Mouse (Mus musculus): Measurements from ENCODE around the gene Kynu. TPM values are rescaled to one million over a fixed set of nuclear protein-coding genes. Genes with fewer than 3 reads are reported as not detected.

The Kynu gene
- total RNA-seq (2021), result not detected
- long read RNA-seq, experiment 1, result 0 reads
- long read RNA-seq, experiment 2, result 0 reads

GRCm38 (mm10) chr2:43555062-43555888, at the start of gene Kynu:
Kynu (plus strand) TSS chr2:43555329.
- DNase-seq (ENCODE audit: low spot score in 2 of 2), result no peak

- peak in 1 of 2 experiments; percentile 25 for DNase-seq (ENCODE audit: low spot score in 2 of 2)
These were observed 48.9 kb upstream of the Kynu start for GRCm38 (mm10) chr2:43506182-43506581.

GRCm38 (mm10) chr2:43513852-43514251, 41.3 kb upstream of the Kynu start:
- no peak for DNase-seq (ENCODE audit: low spot score in 2 of 2)

GRCm38 (mm10) chr2:43534417-43534816, 20.7 kb upstream of the Kynu start:
- no peak for DNase-seq (ENCODE audit: low spot score in 2 of 2)

- no peak for DNase-seq (ENCODE audit: low spot score in 2 of 2)
These were observed 12.5 kb upstream of the Kynu start for GRCm38 (mm10) chr2:43542615-43543014.

GRCm38 (mm10) chr2:43545665-43546064, 9.5 kb upstream of the Kynu start:
- no peak for DNase-seq (ENCODE audit: low spot score in 2 of 2)

GRCm38 (mm10) chr2:43546448-43546847, 8.7 kb upstream of the Kynu start:
- no peak for DNase-seq (ENCODE audit: low spot score in 2 of 2)

- DNase-seq (ENCODE audit: low spot score in 2 of 2), result no peak
These were observed 913 bp upstream of the Kynu start for GRCm38 (mm10) chr2:43554216-43554615.

- no peak for DNase-seq (ENCODE audit: low spot score in 2 of 2)
These were observed 758 bp downstream of the Kynu start for GRCm38 (mm10) chr2:43555889-43556285.

- DNase-seq (ENCODE audit: low spot score in 2 of 2), result no peak
These were observed 1.9 kb downstream of the Kynu start for GRCm38 (mm10) chr2:43556985-43557384.

- DNase-seq (ENCODE audit: low spot score in 2 of 2), result no peak
These were observed 6.1 kb downstream of the Kynu start for GRCm38 (mm10) chr2:43561209-43561608.

- DNase-seq (ENCODE audit: low spot score in 2 of 2), result no peak
These were observed 7.7 kb downstream of the Kynu start for GRCm38 (mm10) chr2:43562779-43563178.

GRCm38 (mm10) chr2:43568406-43568805, 13.3 kb downstream of the Kynu start:
- no peak for DNase-seq (ENCODE audit: low spot score in 2 of 2)

- DNase-seq (ENCODE audit: low spot score in 2 of 2), result no peak
These were observed 18.4 kb downstream of the Kynu start for GRCm38 (mm10) chr2:43573526-43573925.

- no peak for DNase-seq (ENCODE audit: low spot score in 2 of 2)
These were observed 28.2 kb downstream of the Kynu start for GRCm38 (mm10) chr2:43583243-43583812.

GRCm38 (mm10) chr2:43585508-43585907, 30.4 kb downstream of the Kynu start:
- DNase-seq (ENCODE audit: low spot score in 2 of 2), result no peak

- no peak for DNase-seq (ENCODE audit: low spot score in 2 of 2)
These were observed 32.7 kb downstream of the Kynu start for GRCm38 (mm10) chr2:43587832-43588231.

- DNase-seq (ENCODE audit: low spot score in 2 of 2), result no peak
These were observed 37.0 kb downstream of the Kynu start for GRCm38 (mm10) chr2:43592001-43592704.

- DNase-seq (ENCODE audit: low spot score in 2 of 2), result no peak
These were observed 58.4 kb downstream of the Kynu start for GRCm38 (mm10) chr2:43613571-43613970.

- DNase-seq (ENCODE audit: low spot score in 2 of 2), result no peak
These were observed 66.0 kb downstream of the Kynu start for GRCm38 (mm10) chr2:43621140-43621539.

GRCm38 (mm10) chr2:43622844-43623243, 67.7 kb downstream of the Kynu start:
- peak in 1 of 2 experiments; percentile 20 for DNase-seq (ENCODE audit: low spot score in 2 of 2)

GRCm38 (mm10) chr2:43631786-43632185, 76.7 kb downstream of the Kynu start:
- no peak for DNase-seq (ENCODE audit: low spot score in 2 of 2)
